Mouse (Mus musculus) erythroblast, embryonic 14.5 days (primary cell): Measurements from ENCODE around the gene C1qtnf2. TPM values are rescaled to one million over a fixed set of nuclear protein-coding genes. Genes with fewer than 3 reads are reported as not detected.
A peak's percentile ranks its signal among the peaks of the same experiment; 100 is the strongest.

ENCODE experiments used
- H3K27me3 ChIP-seq: 2 replicates; pipeline ENCODE4 v1.6.1; 2012; ENCODE audit warnings: inconsistent platforms; ENCODE audit not compliant: control insufficient read depth
- H3K36me3 ChIP-seq: 2 replicates; pipeline ENCODE4 v1.6.1; 2012; ENCODE audit warnings: mild to moderate bottlenecking, inconsistent platforms; ENCODE audit not compliant: control insufficient read depth
- H3K4me1 ChIP-seq: 2 replicates; pipeline ENCODE4 v1.6.1; 2012; ENCODE audit warnings: inconsistent platforms; ENCODE audit not compliant: control insufficient read depth
- H3K4me3 ChIP-seq: replicated peaks from 2 replicates; pipeline ENCODE3; 2012; ENCODE audit warnings: moderate library complexity, mild to moderate bottlenecking, inconsistent platforms
- H3K9me3 ChIP-seq: 2 replicates; pipeline ENCODE4 v1.6.1; 2012; ENCODE audit warnings: low read length, inconsistent platforms, mixed read lengths; ENCODE audit not compliant: control insufficient read depth
- GATA1 ChIP-seq: IDR thresholded peaks from 2 replicates; pipeline ENCODE4 v1.6.1; 2012; ENCODE audit warnings: low read length, inconsistent platforms, mixed read lengths
- TAL1 ChIP-seq: IDR thresholded peaks from 3 replicates; pipeline ENCODE4 v1.6.1; 2012; ENCODE audit warnings: low read length, inconsistent platforms, mixed read lengths
- polyA plus RNA-seq: library from polyadenylated mRNA; stranded (reverse); fragments of >175 nt; gene quantifications from 2 replicates; pipeline ENCODE4 v1.2.3, GENCODE M21; 2012

C1qtnf2 gene
- not detected in 2 replicates for polyA plus RNA-seq

DNA sequence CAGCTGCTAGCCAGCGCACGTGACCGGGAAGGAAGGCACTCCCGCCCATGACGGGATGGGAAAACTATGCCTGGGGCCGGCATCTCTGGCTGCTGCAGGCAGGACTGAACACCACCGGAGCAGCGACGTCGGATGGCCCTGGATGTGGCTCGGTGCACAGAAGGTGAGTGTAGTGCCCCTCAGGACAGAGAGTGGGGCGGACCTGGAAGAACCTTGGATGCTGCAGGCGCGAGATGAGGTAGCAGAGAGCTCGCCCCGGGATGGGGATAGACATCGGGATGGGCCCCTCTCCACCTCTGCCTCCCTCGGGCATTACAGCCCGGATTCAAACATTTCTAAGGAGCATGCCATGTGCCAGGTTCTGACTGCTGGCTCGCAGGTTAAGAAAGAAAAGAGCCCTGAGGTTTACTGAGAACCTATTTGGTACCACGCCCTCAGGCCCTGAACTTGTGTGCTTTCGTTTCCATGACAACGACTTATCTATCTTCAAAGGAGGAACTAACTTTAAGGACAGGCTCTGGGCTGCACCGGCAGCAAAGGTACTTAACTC lies at the start of gene C1qtnf2:
TSS of gene C1qtnf2 (plus strand) at position 52 of the 550 bp plus-strand sequence.
- H3K4me3 ChIP-seq: no peak within 1 kb of the TSS
- H3K9me3 ChIP-seq: no peaks in the 10 kb centered on the region
- H3K27me3 ChIP-seq: peaks cover 4% of the 10 kb centered on the region; the same call in 1 of the 2 replicates
- TF ChIP-seq TAL1: no peak
- no peak for TF ChIP-seq GATA1
- H3K36me3 ChIP-seq: no peaks in the 10 kb centered on the region
- H3K4me1 ChIP-seq: peaks cover 2% of the 10 kb centered on the region; the same call in 1 of the 2 replicates

GRCm38 (mm10) chr11:43424386-43424785 lies 49.7 kb upstream of the C1qtnf2 start:
- Histone ChIP-seq H3K4me3 (peak overlapping the region; percentile 70), H3K9me3 (no peaks in the 10 kb centered on the region), H3K4me1 (peaks cover 32% of the 10 kb centered on the region), H3K36me3 (peaks cover 57% of the 10 kb centered on the region), H3K27me3 (no peaks in the 10 kb centered on the region)
- TF ChIP-seq TAL1 (no peak), GATA1 (no peak)

DNA sequence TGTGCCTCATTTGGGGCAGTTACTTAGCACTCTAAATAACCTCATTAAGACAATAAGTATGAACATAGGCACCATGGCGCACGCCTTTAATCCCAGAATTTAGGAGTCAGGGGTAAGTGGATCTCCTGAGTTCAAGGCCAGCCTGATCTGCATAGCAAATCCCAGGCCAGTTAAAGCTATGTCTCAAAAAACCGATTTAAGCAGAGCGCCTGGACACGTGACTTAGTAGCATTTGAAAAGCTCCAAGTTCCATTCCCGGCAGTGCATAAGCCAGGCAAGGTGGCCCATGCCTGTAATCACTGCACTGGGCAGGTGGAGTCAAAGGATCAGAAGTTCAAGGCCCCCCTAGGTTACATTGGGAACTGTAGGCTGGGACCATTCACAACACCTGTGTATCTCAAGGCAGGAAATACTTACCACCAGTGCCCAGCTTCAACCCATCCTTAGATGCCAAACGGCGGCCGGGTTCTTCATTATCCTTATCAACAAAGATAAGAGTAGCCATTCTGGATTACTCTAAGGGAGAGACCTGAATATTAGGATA lies 48.8 kb upstream of the C1qtnf2 start:
- Histone ChIP-seq H3K36me3 (peaks cover 49% of the 10 kb centered on the region), H3K4me3 (peak overlapping the region; percentile 70), H3K27me3 (0 out of 2 replicates have a peak, but pooled peaks cover 1% of the 10 kb centered on the region), H3K9me3 (no peaks in the 10 kb centered on the region), H3K4me1 (peaks cover 32% of the 10 kb centered on the region)
- TF ChIP-seq GATA1 (no peak), TAL1 (no peak)

DNA sequence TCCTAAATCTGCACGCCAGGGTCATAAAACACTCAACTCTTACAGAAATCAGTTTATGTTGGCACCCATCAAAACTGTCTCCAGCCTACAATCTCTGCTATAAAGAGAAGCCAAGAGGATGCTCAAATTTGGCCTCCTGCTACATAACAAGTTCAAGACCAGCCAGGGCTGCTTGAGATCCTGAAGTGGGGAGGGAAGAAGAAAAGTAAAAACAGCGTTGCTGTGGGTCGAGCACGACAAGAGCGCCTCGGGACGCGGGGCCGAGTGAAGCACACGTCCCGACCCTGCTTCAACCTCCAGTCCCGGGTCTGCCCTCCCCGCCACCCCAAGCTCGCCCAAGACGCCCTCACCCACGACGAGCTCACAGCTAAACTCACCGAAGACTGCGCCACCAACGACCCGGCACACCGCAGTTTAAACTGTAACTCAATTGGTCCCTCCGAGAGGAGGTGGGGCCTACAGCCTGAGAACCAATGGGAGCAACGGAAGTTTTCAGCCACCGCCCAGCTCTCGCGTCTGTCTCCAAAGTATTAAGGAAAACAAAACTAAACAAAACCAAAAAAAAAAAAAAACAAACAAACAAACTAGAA lies 48.2 kb upstream of the C1qtnf2 start, which contains the start of gene Pttg1:
TSS of gene Pttg1 (minus strand) at position 428 of the 590 bp plus-strand sequence.
- H3K27me3 ChIP-seq: 0 out of 2 replicates have a peak, but pooled peaks cover 4% of the 10 kb centered on the region
- peak within 1 kb of the TSS; percentile 70 for H3K4me3 ChIP-seq
- H3K9me3 ChIP-seq: no peaks in the 10 kb centered on the region
- peaks cover 42% of the 10 kb centered on the region for H3K36me3 ChIP-seq
- H3K4me1 ChIP-seq: peaks cover 32% of the 10 kb centered on the region
- TF ChIP-seq GATA1: no peak
- no peak for TF ChIP-seq TAL1

DNA sequence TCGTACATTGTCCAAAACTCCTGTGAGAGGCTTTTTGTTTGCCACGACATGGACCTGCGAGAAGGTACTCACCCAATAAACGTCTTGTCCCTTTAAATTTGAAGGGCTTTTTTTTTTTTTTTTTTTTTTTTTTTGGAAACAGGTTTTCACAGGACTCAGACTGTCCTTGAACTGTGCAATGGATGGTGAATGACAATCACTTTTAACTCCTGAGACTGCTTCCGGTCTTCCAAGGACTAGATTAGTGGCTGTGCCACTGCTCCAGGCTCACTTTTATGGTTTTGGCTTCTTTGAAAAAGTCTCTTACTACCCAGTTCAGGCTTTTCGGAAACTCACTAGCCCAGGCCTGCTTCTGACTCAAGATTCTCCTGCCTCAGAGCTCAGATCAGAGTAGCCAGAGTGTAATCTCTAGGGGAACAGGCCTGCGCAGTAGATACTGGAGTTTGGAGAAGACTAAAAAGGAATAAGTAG lies 47.6 kb upstream of the C1qtnf2 start:
- H3K4me3 ChIP-seq: peak overlapping the region; percentile 70
- 0 out of 2 replicates have a peak, but pooled peaks cover 4% of the 10 kb centered on the region for H3K27me3 ChIP-seq
- no peaks in the 10 kb centered on the region for H3K9me3 ChIP-seq
- H3K36me3 ChIP-seq: peaks cover 38% of the 10 kb centered on the region
- TF ChIP-seq GATA1 (no peak), TAL1 (no peak)
- peaks cover 32% of the 10 kb centered on the region for H3K4me1 ChIP-seq

DNA sequence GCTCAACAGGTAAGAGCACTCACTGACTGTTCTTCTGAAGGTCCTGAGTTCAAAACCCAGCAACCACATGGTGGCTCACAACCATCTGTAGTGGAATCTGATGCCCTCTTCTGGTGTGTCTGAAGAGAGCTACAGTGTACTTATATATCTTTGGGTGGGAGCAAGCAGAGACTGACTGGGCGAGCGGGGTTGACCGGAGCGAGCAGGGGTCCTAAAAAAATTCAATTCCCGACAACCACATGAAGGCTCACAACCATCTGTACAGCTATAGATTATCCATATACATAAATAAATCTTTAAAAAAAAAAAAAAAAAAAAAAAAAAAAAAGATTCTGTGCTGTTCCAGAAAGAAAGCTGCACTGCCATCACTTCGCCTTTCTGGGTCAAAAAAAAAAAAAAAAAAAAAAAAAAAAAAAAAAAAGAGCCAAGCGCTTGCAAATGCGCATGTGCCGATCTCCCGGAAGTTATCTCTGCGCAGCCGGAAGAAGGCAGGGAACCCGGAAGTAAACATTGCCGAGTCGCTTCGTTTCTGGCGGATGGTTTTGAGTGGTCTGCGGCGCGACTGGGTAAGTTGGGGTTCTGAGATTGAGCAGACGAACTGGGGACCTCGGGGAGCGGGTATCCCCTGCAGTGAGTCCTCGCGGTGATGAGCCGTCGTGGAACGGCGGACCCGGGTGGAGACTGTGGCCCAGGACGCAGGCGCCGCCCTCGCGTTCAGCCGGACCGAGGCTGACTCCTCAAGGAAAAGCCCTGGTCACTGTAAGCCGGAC lies 40.6 kb upstream of the C1qtnf2 start, which contains the start of gene Slu7:
TSS of gene Slu7 (plus strand) at position 491 of the 770 bp plus-strand sequence.
- Histone ChIP-seq H3K36me3 (peaks cover 18% of the 10 kb centered on the region), H3K4me3 (peak within 1 kb of the TSS; percentile 100), H3K9me3 (no peaks in the 10 kb centered on the region), H3K4me1 (peaks cover 15% of the 10 kb centered on the region), H3K27me3 (0 out of 2 replicates have a peak, but pooled peaks cover 4% of the 10 kb centered on the region)
- TF ChIP-seq GATA1: no peak
- no peak for TF ChIP-seq TAL1

- TF ChIP-seq GATA1 (no peak), TAL1 (no peak)
- Histone ChIP-seq H3K36me3 (peaks cover 24% of the 10 kb centered on the region), H3K4me1 (peaks cover 15% of the 10 kb centered on the region), H3K9me3 (no peaks in the 10 kb centered on the region), H3K27me3 (0 out of 2 replicates have a peak, but pooled peaks cover 4% of the 10 kb centered on the region), H3K4me3 (peak overlapping the region; percentile 100)
Observed at GRCm38 (mm10) chr11:43434024-43434407, 40.1 kb upstream of the C1qtnf2 start.

GRCm38 (mm10) chr11:43441121-43441520 lies 33.0 kb upstream of the C1qtnf2 start:
- no peaks in the 10 kb centered on the region for H3K27me3 ChIP-seq
- no peak overlapping the region for H3K4me3 ChIP-seq
- no peaks in the 10 kb centered on the region for H3K9me3 ChIP-seq
- H3K36me3 ChIP-seq: peaks cover 92% of the 10 kb centered on the region
- TF ChIP-seq GATA1: no peak
- no peak for TF ChIP-seq TAL1
- H3K4me1 ChIP-seq: no peaks in the 10 kb centered on the region
